Mouse (Mus musculus): ENCODE results near the gene Olfr786.

Gene Olfr786

GRCm38 (mm10) chr10:129427006-129427405 lies at the start of gene Olfr786:
Gene Olfr786, plus strand, starts transcription at chr10:129427306.
- DNase-seq (ENCODE audit: low spot score in 2 of 2), result no peak

GRCm38 (mm10) chr10:129383783-129384182 lies 43.3 kb upstream of the Olfr786 start, which contains the start of gene Olfr784:
Gene Olfr784, plus strand, starts transcription at chr10:129384083.
- no peak for DNase-seq (ENCODE audit: low spot score in 2 of 2)

- no peak for DNase-seq (ENCODE audit: low spot score in 2 of 2)
Measured at GRCm38 (mm10) chr10:129400892-129401291, 26.2 kb upstream of the Olfr786 start.

GRCm38 (mm10) chr10:129405126-129405525 lies 22.0 kb upstream of the Olfr786 start, which contains the start of gene Olfr785:
Gene Olfr785, plus strand, starts transcription at chr10:129405426.
- no peak for DNase-seq (ENCODE audit: low spot score in 2 of 2)

GRCm38 (mm10) chr10:129461562-129461961 lies 34.5 kb downstream of the Olfr786 start, which contains the start of gene Olfr787:
Gene Olfr787, plus strand, starts transcription at chr10:129461862.
- no peak for DNase-seq (ENCODE audit: low spot score in 2 of 2)

- DNase-seq (ENCODE audit: low spot score in 2 of 2), result no peak
Measured at GRCm38 (mm10) chr10:129470698-129471097, 43.6 kb downstream of the Olfr786 start, which contains the start of gene Olfr788. Gene Olfr788, plus strand, starts transcription at chr10:129470998.

GRCm38 (mm10) chr10:129473256-129473655 lies 46.1 kb downstream of the Olfr786 start:
- DNase-seq (ENCODE audit: low spot score in 2 of 2), result no peak

GRCm38 (mm10) chr10:129473723-129474122 lies 46.6 kb downstream of the Olfr786 start:
- no peak for DNase-seq (ENCODE audit: low spot score in 2 of 2)

- DNase-seq (ENCODE audit: low spot score in 2 of 2), result no peak
Measured at GRCm38 (mm10) chr10:129484452-129484851, 57.3 kb downstream of the Olfr786 start, which contains the start of gene Olfr789. Gene Olfr789, plus strand, starts transcription at chr10:129484752.
